Comparison of ENCODE assay signal across 7 mouse cellular contexts in genomic region chr2:132846407-132847358, GRCm38 (mm10). TPM values are rescaled to one million over a fixed set of nuclear protein-coding genes. Genes with fewer than 3 reads are reported as not detected.
A peak's percentile ranks its signal among the peaks of the same experiment; 100 is the strongest.
DNase-seq lines count a peak whose midpoint lies in the region; ATAC-seq lines count a peak whose summit lies in the region.

Gene Crls1, plus strand, starts transcription at chr2:132846666.

- H3K36me3 ChIP-seq in embryonic facial prominence, embryonic 11.5 days (replicated peaks; ENCODE audit: control insufficient read depth, insufficient read depth, low read depth, low read length), result no peaks in the 10 kb centered on the region
- peaks cover 34% of the 10 kb centered on the region for H3K36me3 ChIP-seq in limb, embryonic 10.5 days
- H3K36me3 ChIP-seq in midbrain, embryonic 13.5 days, result peaks cover 17% of the 10 kb centered on the region

- ATAC-seq in embryonic facial prominence, embryonic 11.5 days (replicated peaks; ENCODE audit: insufficient number of reproducible peaks, low FRiP score, low TSS enrichment, low read depth), result peak; percentile 93
- ATAC-seq in granulocyte monocyte progenitor cell, adult 5-6 weeks (replicated peaks; ENCODE audit: poor library complexity, severe bottlenecking), result peak; percentile 96
- ATAC-seq in midbrain, embryonic 13.5 days, result peak; percentile 97

- peak within 1 kb of the TSS; percentile 67 for H3K27ac ChIP-seq in embryonic facial prominence, embryonic 11.5 days (replicated peaks; ENCODE audit: low read depth, low read length)
- H3K27ac ChIP-seq in limb, embryonic 10.5 days, result peak within 1 kb of the TSS; percentile 90
- H3K27ac ChIP-seq in midbrain, embryonic 13.5 days, result peak within 1 kb of the TSS; percentile 76

- H3K9me3 ChIP-seq in embryonic facial prominence, embryonic 11.5 days (replicated peaks; ENCODE audit: control insufficient read depth, low read length), result no peaks in the 10 kb centered on the region
- no peaks in the 10 kb centered on the region for H3K9me3 ChIP-seq in limb, embryonic 10.5 days (replicated peaks)
- H3K9me3 ChIP-seq in midbrain, embryonic 13.5 days, result no peaks in the 10 kb centered on the region

- H3K4me1 ChIP-seq in embryonic facial prominence, embryonic 11.5 days (ENCODE audit: control insufficient read depth, insufficient read depth, low read length), result peaks cover 2% of the 10 kb centered on the region; the same call in 1 of the 2 replicates
- peaks cover 13% of the 10 kb centered on the region for H3K4me1 ChIP-seq in limb, embryonic 10.5 days
- peaks cover 19% of the 10 kb centered on the region for H3K4me1 ChIP-seq in midbrain, embryonic 13.5 days (replicated peaks)

- WGBS in embryonic facial prominence, embryonic 11.5 days, result under 1% methylated on average over 91 of the region's 96 CpGs
- WGBS in limb, embryonic 10.5 days, result 2% methylated on average over 95 of the region's 96 CpGs
- under 1% methylated on average over 96 of the region's 96 CpGs for WGBS in midbrain, embryonic 13.5 days

- H3K4me3 ChIP-seq in embryonic facial prominence, embryonic 11.5 days (ENCODE audit: low read depth, low read length), result peak within 1 kb of the TSS; percentile 89
- H3K4me3 ChIP-seq in limb, embryonic 10.5 days, result peak within 1 kb of the TSS; percentile 94
- H3K4me3 ChIP-seq in midbrain, embryonic 13.5 days (replicated peaks), result peak within 1 kb of the TSS; percentile 73

- peak within 1 kb of the TSS; percentile 90 for H3K9ac ChIP-seq in embryonic facial prominence, embryonic 11.5 days (replicated peaks; ENCODE audit: low read length)
- peak within 1 kb of the TSS; percentile 94 for H3K9ac ChIP-seq in midbrain, embryonic 13.5 days (replicated peaks)

- no peaks in the 10 kb centered on the region for H3K27me3 ChIP-seq in embryonic facial prominence, embryonic 11.5 days (ENCODE audit: control insufficient read depth, insufficient read depth, low read length)
- no peaks in the 10 kb centered on the region for H3K27me3 ChIP-seq in limb, embryonic 10.5 days (ENCODE audit: low read depth, poor library complexity, severe bottlenecking)
- H3K27me3 ChIP-seq in midbrain, embryonic 13.5 days, result no peaks in the 10 kb centered on the region

- peak; percentile 97 for DNase-seq in adrenal gland, postnatal 14 days
- DNase-seq in embryonic facial prominence, embryonic 11.5 days (ENCODE audit: low spot score), result peak; percentile 93
- peak; percentile 95 for DNase-seq in kidney, adult 11 months
- DNase-seq in limb, embryonic 10.5 days (ENCODE audit: low spot score), result peak; percentile 100
- DNase-seq in spleen, adult 12 weeks (ENCODE audit: low spot score), result peak; percentile 99

- peak within 1 kb of the TSS; percentile 76 for H3K4me2 ChIP-seq in embryonic facial prominence, embryonic 11.5 days (ENCODE audit: low read depth, low read length)
- H3K4me2 ChIP-seq in midbrain, embryonic 13.5 days (replicated peaks), result peak within 1 kb of the TSS; percentile 78

RNA-seq across cellular contexts. Expression of gene Crls1, which starts in this region (rescaled TPM):
- total RNA-seq in adrenal gland, postnatal 14 days (2021), result 117 and 131 TPM in 2 replicates
- polyA plus RNA-seq in embryonic facial prominence, embryonic 11.5 days (2014; fragmentation: Nextera tagmentation; extraction: Ambion mirVana), result 23.7 and 32.3 TPM in 2 replicates
- 26.1 and 28.8 TPM in 2 replicates for total RNA-seq in granulocyte monocyte progenitor cell, adult 5-6 weeks (2014; fragmentation: Nextera tagmentation)
- 33.0 and 42.3 TPM in 2 replicates for total RNA-seq in granulocyte monocyte progenitor cell, adult 5-6 weeks (2017)
- polyA plus RNA-seq in limb, embryonic 10.5 days (2016; fragmentation: Nextera tagmentation; extraction: Ambion mirVana), result 17.0 and 17.4 TPM in 2 replicates
- polyA plus RNA-seq in midbrain, embryonic 13.5 days (2015; fragmentation: Nextera tagmentation; extraction: Ambion mirVana), result 8.9 and 9.0 TPM in 2 replicates

Comparison
In these comparisons a context has a peak if more than half of its experiments do, and no peak if none do; other contexts are left out.
1. Peak in every context shown above with its lines: DNase-seq, ATAC-seq, H3K4me3 ChIP-seq and H3K27ac ChIP-seq.